Mouse (Mus musculus): ENCODE measurements around the gene Slc25a21.

GRCm38 (mm10) chr12:57211353-57212311 lies 14.4 kb upstream of the Slc25a21 start:
- peak; percentile 15; the same call in 1 of the 2 replicates for TF ChIP-seq POLR2A (IDR thresholded peaks at IDR 0.05; ENCODE audit: borderline replicate concordance, control insufficient read depth, low read depth, low read length)
- no peak for TF ChIP-seq CTCF (IDR thresholded peaks at IDR 0.05; ENCODE audit: control insufficient read depth, insufficient read depth, low read length)

Measured in bone marrow, adult 2 months (tissue).